Mouse (Mus musculus) cortical plate, adult 2 months (tissue): Measurements from ENCODE around the gene Klhdc8a. TPM values are rescaled to one million over a fixed set of nuclear protein-coding genes. Genes with fewer than 3 reads are reported as not detected.

Experiments
- H3K27ac ChIP-seq: fragments of 200-500 bp; 2 replicates; pipeline ENCODE4 v1.5.1; 2012; ENCODE audit warnings: low read length, control low read depth, inconsistent platforms; ENCODE audit not compliant: insufficient read depth
- H3K4me1 ChIP-seq: fragments of 200-500 bp; 2 replicates; pipeline ENCODE4 v1.6.1; 2011; ENCODE audit warnings: low read length; ENCODE audit not compliant: control insufficient read depth, insufficient read depth
- H3K4me3 ChIP-seq: fragments of 200-500 bp; 2 replicates; pipeline ENCODE4 v1.5.1; 2011; ENCODE audit warnings: mild to moderate bottlenecking, low read length, control low read depth; ENCODE audit not compliant: insufficient read depth
- CTCF ChIP-seq: fragments of 200-500 bp; IDR thresholded peaks from 2 replicates; pipeline ENCODE4 v1.5.1; 2011; ENCODE audit warnings: mild to moderate bottlenecking, control low read depth, low read length; ENCODE audit not compliant: insufficient read depth; ENCODE audit errors: extremely low read depth
- POLR2A ChIP-seq: fragments of 200-500 bp; IDR thresholded peaks from 2 replicates; pipeline ENCODE4 v1.6.1; 2011; ENCODE audit warnings: mild to moderate bottlenecking, low read length, control low read depth; ENCODE audit not compliant: insufficient read depth; ENCODE audit errors: extremely low read depth
- polyA plus RNA-seq: library from polyadenylated mRNA; depleted of rRNA; stranded (reverse); fragments of >200 nt; gene quantifications from 2 replicates; pipeline ENCODE4 v1.2.3, GENCODE M21; 2012; rRNA removed

The Klhdc8a gene
- 8.7 and 9.4 TPM in 2 replicates for polyA plus RNA-seq

DNA sequence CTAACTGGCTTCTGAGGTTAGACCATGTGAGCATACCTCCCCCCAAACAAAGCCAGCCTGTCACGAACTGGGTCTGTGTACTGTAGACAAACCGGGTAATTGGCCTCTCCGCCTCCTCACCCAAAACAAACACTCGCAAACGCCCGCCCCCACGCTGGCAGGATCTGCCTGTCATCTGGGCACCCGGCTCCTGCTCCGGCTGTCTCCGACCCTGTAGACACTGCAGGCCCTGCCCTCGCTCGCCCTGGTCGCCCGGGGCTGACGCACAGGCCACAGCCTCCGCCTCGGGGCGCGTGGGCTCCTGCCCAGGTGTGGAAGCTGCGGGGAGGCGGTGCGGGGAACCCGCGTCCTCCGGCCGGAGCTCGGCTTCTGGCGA is at the start of gene Klhdc8a:
Klhdc8a (plus strand) TSS at position 202 of the 376 bp plus-strand sequence.
- H3K4me3 ChIP-seq = peak within 1 kb of the TSS; percentile 58
- TF ChIP-seq CTCF = no peak
- TF ChIP-seq POLR2A = no peak
- no peaks in the 10 kb centered on the region for H3K4me1 ChIP-seq
- H3K27ac ChIP-seq = peak within 1 kb of the TSS; percentile 92

DNA sequence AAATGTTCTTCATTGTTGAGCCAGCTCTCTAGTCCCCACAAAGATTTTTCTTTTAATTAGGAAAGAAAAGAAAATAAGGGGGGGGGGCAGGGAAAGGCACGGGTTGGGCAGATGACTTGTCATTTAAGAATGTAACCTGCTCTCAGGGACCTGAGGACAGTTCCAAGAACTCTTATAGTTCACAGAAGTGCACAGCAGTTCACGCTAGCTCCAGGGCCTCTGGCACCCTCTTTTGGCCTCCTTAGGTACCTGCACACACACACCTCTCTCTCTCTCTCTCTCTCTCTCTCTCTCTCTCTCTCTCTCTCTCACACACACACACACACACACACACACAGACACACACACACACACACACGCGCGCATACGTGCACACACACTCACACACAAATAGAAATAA is 44.0 kb upstream of the Klhdc8a start:
- TF ChIP-seq CTCF (no peak), POLR2A (no peak)
- no peak overlapping the region for H3K27ac ChIP-seq
- no peaks in the 10 kb centered on the region for H3K4me1 ChIP-seq
- no peak overlapping the region for H3K4me3 ChIP-seq

DNA sequence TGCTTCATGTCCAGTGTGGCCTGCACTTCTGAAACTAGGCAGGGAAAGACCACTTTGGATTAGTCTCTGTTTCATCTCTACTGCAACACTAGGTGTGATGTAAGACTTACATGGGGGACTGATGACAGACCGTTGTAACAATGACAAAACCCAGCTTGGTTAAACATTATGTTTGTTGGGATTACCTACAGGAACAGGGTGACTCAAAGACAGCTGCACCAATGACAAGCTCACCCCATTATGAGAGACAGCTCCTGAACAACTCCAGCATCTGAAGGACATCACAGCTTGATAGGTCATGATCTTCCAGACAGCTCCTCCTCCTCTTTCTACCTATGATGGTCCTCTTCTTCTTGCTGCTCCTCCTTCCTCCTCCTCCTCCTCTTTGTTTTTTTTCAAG is 38.1 kb upstream of the Klhdc8a start:
- H3K4me1 ChIP-seq = no peaks in the 10 kb centered on the region
- TF ChIP-seq POLR2A (no peak), CTCF (no peak)
- H3K27ac ChIP-seq = no peak overlapping the region
- H3K4me3 ChIP-seq = no peak overlapping the region

DNA sequence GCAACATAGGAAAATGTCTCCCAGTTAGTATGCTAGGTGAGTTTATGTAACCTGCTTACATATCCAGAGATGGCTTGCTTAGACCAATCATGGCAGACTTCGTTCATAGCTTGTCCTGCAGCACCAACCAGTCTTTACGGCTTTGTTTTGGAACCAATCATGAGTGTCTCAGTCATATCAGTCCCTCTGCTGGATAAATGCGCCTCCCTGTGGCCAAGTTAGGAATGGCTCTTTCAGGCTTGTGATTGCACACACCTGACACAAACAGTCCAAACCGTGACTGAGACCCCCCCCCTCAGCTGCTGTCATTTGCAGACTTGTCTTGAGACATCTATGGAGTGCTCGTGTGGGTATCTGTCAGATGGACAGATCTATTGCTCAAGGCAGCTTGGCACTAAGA is 37.4 kb upstream of the Klhdc8a start:
- no peak overlapping the region for H3K27ac ChIP-seq
- H3K4me1 ChIP-seq = no peaks in the 10 kb centered on the region
- no peak overlapping the region for H3K4me3 ChIP-seq
- no peak for TF ChIP-seq POLR2A
- no peak; the same call in 1 of the 2 replicates for TF ChIP-seq CTCF

DNA sequence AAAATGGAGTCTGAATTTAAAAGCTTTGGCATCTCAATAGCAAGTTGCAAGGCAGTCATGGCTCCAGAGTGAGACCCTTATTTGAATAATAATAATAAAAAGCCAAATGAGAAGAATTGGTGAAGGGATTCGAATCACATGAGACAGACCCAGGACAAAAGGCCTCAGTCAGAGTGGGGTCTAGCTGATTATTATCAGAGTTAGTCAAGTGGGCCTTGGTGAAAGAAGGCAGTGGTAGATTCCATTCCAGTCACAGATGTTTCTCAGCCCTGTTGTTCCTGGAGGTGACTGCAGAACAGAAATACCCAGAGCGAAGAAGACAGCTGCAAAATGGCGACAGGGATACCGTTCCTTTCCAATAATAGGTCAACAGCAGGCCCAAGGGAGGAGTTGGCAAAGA is 34.8 kb upstream of the Klhdc8a start:
- Histone ChIP-seq H3K4me1 (peaks cover 4% of the 10 kb centered on the region), H3K4me3 (no peak overlapping the region), H3K27ac (no peak overlapping the region)
- TF ChIP-seq CTCF (no peak), POLR2A (no peak)

DNA sequence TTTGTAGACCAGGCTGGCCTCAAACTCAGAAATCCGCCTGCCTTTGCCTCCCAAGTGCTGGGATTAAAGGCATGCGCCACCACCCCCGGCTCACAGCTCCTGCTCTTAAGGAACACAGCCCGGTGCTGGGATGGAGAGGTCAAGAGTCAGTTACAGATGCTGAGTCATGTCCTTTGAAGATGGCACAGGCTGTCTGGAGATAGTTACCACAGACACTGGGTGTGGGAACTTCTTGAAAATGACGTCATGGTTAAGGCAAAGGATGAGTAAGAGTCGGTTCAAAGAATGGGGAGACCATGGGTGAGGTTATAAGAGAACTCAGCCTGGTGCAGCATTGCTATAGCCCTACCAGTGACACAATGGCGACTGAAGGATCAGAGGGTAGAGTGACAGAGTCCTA is 33.8 kb upstream of the Klhdc8a start:
- H3K4me3 ChIP-seq = no peak overlapping the region
- peaks cover 4% of the 10 kb centered on the region for H3K4me1 ChIP-seq
- TF ChIP-seq CTCF (no peak), POLR2A (no peak)
- no peak overlapping the region for H3K27ac ChIP-seq

DNA sequence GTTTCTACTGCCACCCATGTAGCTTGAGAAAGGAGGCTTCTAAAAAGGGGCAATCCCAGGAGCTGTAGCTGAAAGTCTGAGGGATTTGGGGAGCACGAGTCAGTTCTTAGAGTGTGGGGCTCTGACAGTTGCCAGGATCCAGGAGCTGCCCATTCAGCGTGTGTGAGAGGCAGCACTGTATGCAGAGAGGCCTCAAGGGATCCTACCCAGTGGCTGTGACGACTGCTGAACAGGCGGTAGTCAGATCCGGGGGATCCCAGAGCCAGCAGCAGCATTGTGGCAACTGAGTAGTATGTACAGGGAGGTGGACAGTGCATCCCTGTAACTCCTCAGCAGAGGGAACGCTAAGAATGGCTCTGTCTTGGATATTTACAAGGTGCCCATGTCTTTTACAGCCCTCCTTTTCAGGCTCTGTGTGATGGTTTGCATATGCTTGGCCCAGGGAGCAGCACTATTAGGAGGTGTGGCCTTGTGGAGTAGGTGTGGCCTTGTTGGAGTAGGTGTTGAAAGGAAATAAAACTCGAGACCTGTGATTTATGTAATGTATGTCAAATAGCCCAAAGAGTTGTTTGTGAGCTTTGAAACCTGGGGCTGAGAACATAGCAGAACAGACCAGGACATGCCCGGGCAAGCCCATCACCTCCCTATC is 33.1 kb upstream of the Klhdc8a start:
- H3K4me1 ChIP-seq = peaks cover 4% of the 10 kb centered on the region
- no peak overlapping the region for H3K4me3 ChIP-seq
- TF ChIP-seq CTCF (no peak), POLR2A (no peak)
- no peak overlapping the region for H3K27ac ChIP-seq

DNA sequence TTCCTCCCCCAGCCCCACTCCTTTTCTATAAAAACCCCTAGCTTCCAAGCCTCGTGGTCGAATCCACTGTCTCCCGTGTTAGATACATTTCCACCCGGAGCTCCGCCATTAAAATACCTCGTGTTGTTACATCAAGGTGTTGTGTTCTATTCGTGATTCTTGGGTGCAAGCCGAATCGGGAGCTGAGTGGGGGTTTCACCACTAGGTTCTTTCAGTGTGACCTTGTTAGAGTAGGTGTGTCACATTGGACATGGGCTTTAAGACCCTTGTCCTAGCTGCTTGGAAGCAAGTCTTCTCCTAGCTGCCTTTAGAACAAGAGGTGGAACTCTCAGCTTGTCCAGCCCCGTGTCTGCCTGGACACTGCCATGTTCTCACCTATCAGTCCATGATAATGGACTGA is 32.5 kb upstream of the Klhdc8a start:
- TF ChIP-seq POLR2A = no peak
- TF ChIP-seq CTCF = no peak
- Histone ChIP-seq H3K27ac (no peak overlapping the region), H3K4me3 (no peak overlapping the region), H3K4me1 (peaks cover 4% of the 10 kb centered on the region)

DNA sequence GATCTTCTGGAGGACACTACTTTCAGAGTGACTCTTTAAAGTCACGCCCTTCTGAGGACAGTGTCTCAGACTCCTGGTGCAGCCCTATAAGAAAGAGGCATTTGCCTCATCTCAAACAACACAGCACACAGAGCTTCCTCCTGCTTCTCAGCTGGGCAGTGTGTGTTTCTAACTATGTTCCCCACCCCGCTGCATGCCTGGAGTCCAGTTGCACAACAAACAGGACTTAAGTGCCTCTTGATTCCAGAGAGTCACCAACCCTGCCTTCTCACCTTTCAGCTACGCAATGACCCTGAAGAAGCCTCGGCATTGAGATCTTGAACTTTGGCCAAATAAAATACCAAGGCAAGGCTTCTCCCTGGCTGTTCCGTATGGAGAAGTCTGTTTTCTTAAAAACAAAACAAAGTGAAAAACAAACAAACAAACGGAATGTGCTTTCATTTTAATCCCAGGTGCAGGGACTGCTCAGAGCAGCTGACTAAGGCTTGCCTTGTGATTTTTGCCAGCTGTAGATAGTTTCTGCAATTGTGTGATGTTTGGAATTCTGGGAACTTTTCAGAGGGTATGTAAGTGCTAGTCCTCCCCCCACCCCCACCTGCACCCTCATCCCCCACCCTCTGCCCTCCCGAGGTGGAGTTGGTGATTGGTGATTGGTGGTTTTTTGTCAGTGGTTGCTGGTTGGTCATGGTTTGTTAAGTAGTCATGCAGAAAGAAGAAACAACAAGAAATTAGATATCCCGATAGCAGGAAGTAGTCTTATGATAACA is 31.5 kb upstream of the Klhdc8a start:
- Histone ChIP-seq H3K4me3 (no peak overlapping the region), H3K27ac (no peak overlapping the region), H3K4me1 (peaks cover 4% of the 10 kb centered on the region)
- TF ChIP-seq POLR2A (no peak), CTCF (no peak)

DNA sequence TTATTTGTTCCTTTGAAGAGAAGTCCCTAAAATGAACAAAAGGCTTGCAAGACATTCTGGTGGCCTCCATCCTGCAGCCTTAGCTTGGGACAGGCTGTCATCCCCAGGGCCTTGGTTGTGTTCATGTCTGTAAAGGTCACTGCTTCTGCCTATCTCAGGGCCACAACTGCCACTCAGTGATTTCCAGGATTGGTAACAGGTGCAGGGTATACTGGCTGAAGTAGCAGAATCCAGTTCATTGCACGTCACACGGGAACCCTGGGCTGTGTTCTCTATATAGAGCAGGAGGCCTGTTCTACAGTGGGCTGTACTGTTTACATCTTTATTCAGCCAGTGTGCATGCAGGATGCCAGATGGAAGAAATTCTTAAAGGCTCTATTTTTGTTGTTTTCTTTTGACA is 30.5 kb upstream of the Klhdc8a start:
- Histone ChIP-seq H3K27ac (peak overlapping the region; percentile 42; the same call in 1 of the 2 replicates), H3K4me1 (peaks cover 4% of the 10 kb centered on the region), H3K4me3 (no peak overlapping the region)
- TF ChIP-seq POLR2A = no peak
- no peak for TF ChIP-seq CTCF
